Comparison of ENCODE assay signal across 12 mouse cellular contexts in genomic region chr9:53376820-53377219, GRCm38 (mm10). TPM values are rescaled to one million over a fixed set of nuclear protein-coding genes. Genes with fewer than 3 reads are reported as not detected.
DNase-seq lines count a peak whose midpoint lies in the region; ATAC-seq and TF ChIP-seq lines count a peak whose summit lies in the region.
"Had no signal": no experiment of that assay in that cellular context is flagged by ENCODE, and none has a peak within 500 bp of the region (broad histone marks: within the 10 kb centered on the region; RNA-seq: fewer than 3 reads in every experiment).

No protein-coding gene starts in this region.

- H3K9me3 ChIP-seq in kidney, embryonic 14.5 days (ENCODE audit: control insufficient read depth, low read length) = no peaks in the 10 kb centered on the region
- no peaks in the 10 kb centered on the region for H3K9me3 ChIP-seq in CH12.LX (replicated peaks; ENCODE audit: low read length)
- H3K9me3 ChIP-seq: forebrain, embryonic 10.5 days; stomach, embryonic 15.5 days had no signal

- TF ChIP-seq POLR2A in CH12.LX (IDR thresholded peaks at IDR 0.05; ENCODE audit: low read depth, low read length) = no peak
- TF ChIP-seq POLR2A in bone marrow, adult 2 months (IDR thresholded peaks at IDR 0.05; ENCODE audit: borderline replicate concordance, control insufficient read depth, low read depth, low read length) = no peak
- TF ChIP-seq POLR2A in small intestine, adult 2 months (IDR thresholded peaks at IDR 0.05; ENCODE audit: low read depth, low read length) = no peak

- H3K4me1 ChIP-seq in kidney, embryonic 14.5 days (ENCODE audit: control insufficient read depth, insufficient read depth, low read length) = no peaks in the 10 kb centered on the region
- peaks cover 0 to 4% of the 10 kb centered on the region in 2 experiments; a peak in 1 of 4 replicates for H3K4me1 ChIP-seq in CH12.LX (ENCODE audit: control insufficient read depth in 1 of 2, insufficient read depth in 2 of 2)
- no peaks in the 10 kb centered on the region for H3K4me1 ChIP-seq in bone marrow, adult 2 months (ENCODE audit: control insufficient read depth, insufficient read depth, low read length)
- peaks cover 27% of the 10 kb centered on the region; the same call in 1 of the 2 replicates for H3K4me1 ChIP-seq in small intestine, adult 2 months (ENCODE audit: control insufficient read depth, insufficient read depth, insufficient read length, low read length)
- H3K4me1 ChIP-seq: forebrain, embryonic 10.5 days; stomach, embryonic 15.5 days had no signal

- dilution Hi-C loops in CH12.LX (cut with MboI; ENCODE audit: extremely low pct_ligation_motif_present, extremely low pct_unique_long_range_greater_than_20kb, low sequenced_read_pairs) = no loop called here

- no peaks in the 10 kb centered on the region for H3K79me2 ChIP-seq in CH12.LX (replicated peaks; ENCODE audit: control insufficient read depth, extremely low read depth, insufficient read depth, poor library complexity, severe bottlenecking)

- TF ChIP-seq EP300 in CH12.LX (IDR thresholded peaks at IDR 0.05; ENCODE audit: low read length) = no peak

- no peaks in the 10 kb centered on the region for H3K36me3 ChIP-seq in kidney, embryonic 14.5 days (ENCODE audit: control insufficient read depth, insufficient read depth, low read length)
- H3K36me3 ChIP-seq in CH12.LX (replicated peaks in 1 of 2; ENCODE audit: control insufficient read depth in 1 of 2, insufficient read depth in 1 of 2, low read length in 1 of 2) = no peaks in the 10 kb centered on the region
- H3K36me3 ChIP-seq in small intestine, adult 2 months (ENCODE audit: control insufficient read depth, insufficient read depth, low read length) = peaks cover 36% of the 10 kb centered on the region
- H3K36me3 ChIP-seq: forebrain, embryonic 10.5 days; stomach, embryonic 15.5 days had no signal

- no peak overlapping the region for H3K9ac ChIP-seq in kidney, embryonic 14.5 days (ENCODE audit: low read depth, low read length)
- H3K9ac ChIP-seq in CH12.LX (ENCODE audit: insufficient read depth, low read depth) = no peak overlapping the region
- H3K9ac ChIP-seq: stomach, embryonic 15.5 days had no signal

- H3K4me3 ChIP-seq in kidney, embryonic 14.5 days (ENCODE audit: low read length) = no peak overlapping the region
- no peak overlapping the region for H3K4me3 ChIP-seq in CH12.LX (replicated peaks in 1 of 3; ENCODE audit: low read depth in 2 of 3, low read length in 2 of 3, poor library complexity in 1 of 3)
- H3K4me3 ChIP-seq in bone marrow, adult 2 months (replicated peaks; ENCODE audit: control insufficient read depth, low read depth, low read length) = no peak overlapping the region
- no peak overlapping the region for H3K4me3 ChIP-seq in small intestine, adult 2 months (ENCODE audit: low read depth, low read length)
- H3K4me3 ChIP-seq: forebrain, embryonic 10.5 days; stomach, embryonic 15.5 days had no signal

- peak; percentile 29 to 65; a peak in 3 of 4 replicates for TF ChIP-seq CTCF in CH12.LX (conservative IDR thresholded peaks at IDR 0.05 in 1 of 2, IDR thresholded peaks at IDR 0.05 in 1 of 2; ENCODE audit: low read depth in 2 of 2, low read length in 2 of 2)
- peak; percentile 45 for TF ChIP-seq CTCF in bone marrow, adult 2 months (IDR thresholded peaks at IDR 0.05; ENCODE audit: control insufficient read depth, insufficient read depth, low read length)
- peak; percentile 55; the same call in 1 of the 2 replicates for TF ChIP-seq CTCF in small intestine, adult 2 months (IDR thresholded peaks at IDR 0.05; ENCODE audit: extremely low read depth, insufficient read length, insufficient replicate concordance, low read depth, low read length)

- in situ Hi-C loops in CH12.LX (cut with MboI; ENCODE audit: low pct_ligation_motif_present, low pct_unique_long_range_greater_than_20kb, low sequenced_read_pairs) = loop anchor here (10.0 kb wide), 1 partner anchor 102 kb away; no protein-coding TSS in a partner anchor

- peak; percentile 27 for DNase-seq in kidney, adult 18-20 months
- peak; percentile 37 for DNase-seq in CH12.LX (ENCODE audit: extremely low read depth)
- no peak for DNase-seq in retina, embryonic 14.5 days (ENCODE audit: low spot score)
- no peak for DNase-seq in frontal cortex, postnatal 25 days (ENCODE audit: low spot score in 2 of 2)
- DNase-seq: heart, postnatal 10 days had no signal

- no peak overlapping the region for H3K27ac ChIP-seq in kidney, embryonic 14.5 days (ENCODE audit: low read depth, low read length)
- H3K27ac ChIP-seq in CH12.LX (ENCODE audit: insufficient read depth, low read depth) = no peak overlapping the region
- H3K27ac ChIP-seq in bone marrow, adult 2 months (ENCODE audit: control insufficient read depth, insufficient read depth, low read depth, low read length, poor library complexity) = no peak overlapping the region
- H3K27ac ChIP-seq in small intestine, adult 2 months (ENCODE audit: insufficient read depth, low read depth, low read length) = peak overlapping the region; percentile 84
- H3K27ac ChIP-seq: forebrain, embryonic 10.5 days; macrophage had no signal

- H3K4me2 ChIP-seq in kidney, embryonic 14.5 days (replicated peaks; ENCODE audit: low read depth, low read length) = no peak overlapping the region
- no peak overlapping the region for H3K4me2 ChIP-seq in CH12.LX (ENCODE audit: insufficient read depth, low read depth, poor library complexity, severe bottlenecking)
- H3K4me2 ChIP-seq: stomach, embryonic 15.5 days had no signal

- ATAC-seq in kidney, embryonic 14.5 days (ENCODE audit: low FRiP score, low TSS enrichment) = no peak
- no peak for ATAC-seq in inflammation-experienced regulatory T-cells, adult 6 months

- TF ChIP-seq RAD21 in CH12.LX (IDR thresholded peaks at IDR 0.05; ENCODE audit: low read depth, low read length) = peak; percentile 22

- whole genome bisulfite sequencing in kidney, embryonic 14.5 days = 88% methylated on average over 13 of the region's 13 CpGs
- 79% methylated on average over 13 of the region's 13 CpGs for WGBS in bone marrow, adult 2 months
- WGBS in small intestine, adult 2 months = 60% methylated on average over 13 of the region's 13 CpGs

- H3K27me3 ChIP-seq in kidney, embryonic 14.5 days (ENCODE audit: control insufficient read depth, insufficient read depth, low read length) = no peaks in the 10 kb centered on the region; the same call in 1 of the 2 replicates
- H3K27me3 ChIP-seq in CH12.LX (replicated peaks) = no peaks in the 10 kb centered on the region
- H3K27me3 ChIP-seq in small intestine, adult 2 months (ENCODE audit: control insufficient read depth, insufficient read depth, low read length) = no peaks in the 10 kb centered on the region
- H3K27me3 ChIP-seq: stomach, embryonic 15.5 days had no signal

TF ChIP-seq in CH12.LX, 34 proteins besides CTCF, POLR2A, EP300 and RAD21:
- TF ChIP-seq MAZ (IDR thresholded peaks at IDR 0.05; ENCODE audit: low read depth, low read length) (no peak), NELFE (IDR thresholded peaks at IDR 0.05; ENCODE audit: low read depth, low read length) (0 out of 2 replicates have a peak, but pooled peaks have one; percentile 33), UBTF (IDR thresholded peaks at IDR 0.05; ENCODE audit: low read depth, low read length) (no peak), ZC3H11A (IDR thresholded peaks at IDR 0.05; ENCODE audit: low read depth, low read length) (no peak), SMC3 (IDR thresholded peaks at IDR 0.05; ENCODE audit: low read depth, low read length) (peak; percentile 48)

RNA-seq across cellular contexts. Expression of gene Kdelc2, which starts 7.0 kb away (rescaled TPM):
- polyA plus RNA-seq in kidney, embryonic 14.5 days (2014; fragmentation: Nextera tagmentation; extraction: Ambion mirVana) = 15.5 and 25.3 TPM in 2 replicates
- not detected in 2 replicates for total RNA-seq in CH12.LX (2012; rRNA removed)
- total RNA-seq in CH12.LX (2014; rRNA removed) = not detected in 2 replicates
- not detected in 2 replicates for polyA plus RNA-seq in CH12.LX (2012; ENCODE audit: insufficient read length, low read depth)
- 0.79 and 2.3 TPM in 2 replicates for polyA plus RNA-seq in bone marrow, adult 2 months (2011; ENCODE audit: insufficient read depth, insufficient read length, low replicate concordance, missing spikeins)
- polyA plus RNA-seq in small intestine, adult 2 months (2012; rRNA removed) = 1.5 and 2.6 TPM in 2 replicates
- 1 to 10 TPM; 1.6 to 2.2 (median 2.1) TPM for polyA plus RNA-seq in inflammation-experienced regulatory T-cells, adult 6 months (2017; shearing (Covaris generic))

RNA-seq across cellular contexts. Expression of gene 4930550C14Rik, which starts 25.3 kb away (rescaled TPM):
- 1.5 and 2.7 TPM in 2 replicates for polyA plus RNA-seq in kidney, embryonic 14.5 days (2014; fragmentation: Nextera tagmentation; extraction: Ambion mirVana)
- 0.30 and 0.38 TPM in 2 replicates for total RNA-seq in CH12.LX (2012; rRNA removed)
- total RNA-seq in CH12.LX (2014; rRNA removed) = 1.3 and 1.7 TPM in 2 replicates
- 0.97 and 1.5 TPM in 2 replicates for polyA plus RNA-seq in CH12.LX (2012; ENCODE audit: insufficient read length, low read depth)
- 1.5 TPM in 1 of 2 replicates, not detected in the other for polyA plus RNA-seq in bone marrow, adult 2 months (2011; ENCODE audit: insufficient read depth, insufficient read length, low replicate concordance, missing spikeins)
- not detected in 2 replicates for polyA plus RNA-seq in small intestine, adult 2 months (2012; rRNA removed)
- polyA plus RNA-seq in inflammation-experienced regulatory T-cells, adult 6 months (2017; shearing (Covaris generic)) = under 1 TPM; 0.78 to 0.95 (median 0.81) TPM

Comparison
In these comparisons a context has a peak if more than half of its experiments do, and no peak if none do; other contexts are left out.
1. DNase-seq: peak in kidney, adult 18-20 months (single experiment) and CH12.LX (single experiment); none in retina, embryonic 14.5 days (single experiment) and frontal cortex, postnatal 25 days (0 of 2).
2. Peak in every context shown above with its lines, with median percentiles within 50 percentile points of each other: CTCF ChIP-seq.